Mouse (Mus musculus) lung, postnatal 0 days (tissue): Measurements from ENCODE around the gene Gak.

ENCODE experiments used
- CTCF ChIP-seq: IDR thresholded peaks from 2 replicates; pipeline ENCODE4 v1.5.1; 2016; ENCODE audit warnings: antibody characterized with exemption, mild to moderate bottlenecking
- EP300 ChIP-seq: IDR thresholded peaks from 2 replicates; pipeline ENCODE4 v1.6.1; 2016; ENCODE audit warnings: antibody characterized with exemption, mild to moderate bottlenecking, control low read depth

- TF ChIP-seq CTCF (no peak), EP300 (peak; percentile 69)
Observed at GRCm38 (mm10) chr5:108643674-108644073, 14.1 kb upstream of the Gak start.
